Comparison of ENCODE assay signal across 7 mouse cellular contexts in genomic region chr3:100973906-100974305, GRCm38 (mm10).
DNase-seq lines count a peak whose midpoint lies in the region.

No protein-coding gene starts in this region.

- DNase-seq in kidney, adult 9 months, result peak; percentile 68
- DNase-seq in kidney, postnatal 25 days, result no peak
- peak; percentile 62 for DNase-seq in A20 (ENCODE audit: low read depth, low spot score)
- DNase-seq in CD4-positive, CD25-positive, alpha-beta regulatory T cell, adult 2 months (ENCODE audit: low read depth, low spot score), result peak; percentile 75
- DNase-seq in embryo, embryonic 11.5 days (ENCODE audit: low read depth, low spot score), result peak; percentile 37
- no peak for DNase-seq in testis, postnatal 10 days (ENCODE audit: low spot score)
- DNase-seq in cerebellum, postnatal 4 days (ENCODE audit: low spot score in 2 of 2), result no peak

Comparison
In these comparisons a context has a peak if more than half of its experiments do, and no peak if none do; other contexts are left out.
1. DNase-seq: peak in kidney, adult 9 months (single experiment), A20 (single experiment), CD4-positive, CD25-positive, alpha-beta regulatory T cell, adult 2 months (single experiment) and embryo, embryonic 11.5 days (single experiment); none in kidney, postnatal 25 days (0 of 2), testis, postnatal 10 days (single experiment) and cerebellum, postnatal 4 days (0 of 2).